Mouse (Mus musculus) cerebellum, postnatal 25 days (tissue): ENCODE data around the gene Tbc1d12.
A peak's percentile ranks its signal among the peaks of the same experiment; 100 is the strongest.
"Not testable (repeated sequence)": the region's sequence is repeated elsewhere in the genome, so short reads cannot be mapped to it uniquely, and the experiment has no call there.

Source experiments
- DNase-seq, 2 experiments: peaks; one replicate each; pipeline ENCODE4 v3.0.0; 2021; ENCODE audit warnings: mixed read lengths in 2 of 2

Gene Tbc1d12

DNA sequence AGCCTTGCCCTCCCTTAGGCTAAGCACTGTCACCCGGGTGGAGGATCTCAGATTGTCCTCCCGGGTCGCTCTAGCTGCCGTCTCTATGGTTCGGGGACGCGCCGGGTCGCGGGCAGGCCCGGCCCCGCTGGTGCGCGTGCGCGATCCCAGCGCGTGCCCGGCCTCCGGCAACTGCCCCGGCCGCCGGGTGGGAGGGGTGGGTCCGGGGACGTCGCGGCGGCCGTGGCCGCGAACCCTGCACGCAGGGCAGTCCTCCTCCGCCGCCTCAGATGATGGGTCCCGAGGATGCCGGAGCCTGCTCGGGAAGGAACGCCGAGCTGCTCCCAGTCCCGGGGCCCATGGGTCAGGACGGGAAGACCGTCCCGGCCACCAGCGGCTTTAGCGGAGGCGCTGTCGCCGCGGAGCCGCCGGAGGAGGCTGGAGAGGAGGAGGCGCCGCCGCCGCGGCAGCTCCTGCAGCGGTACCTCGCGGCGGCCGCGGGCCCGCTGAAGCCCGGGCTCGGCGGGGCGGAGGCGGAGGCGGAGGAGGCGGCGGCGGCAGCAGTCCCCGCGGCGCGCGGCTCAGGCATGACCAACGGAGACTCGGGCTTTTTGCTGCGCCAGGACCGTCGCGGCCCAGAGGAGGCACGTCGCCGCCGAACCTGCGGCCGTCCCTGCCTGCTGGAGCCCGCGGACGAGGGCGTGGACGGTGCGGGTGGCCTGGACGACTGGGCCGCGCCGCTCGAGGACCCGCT lies at the start of gene Tbc1d12:
Gene Tbc1d12, plus strand, starts transcription at position 142 of the 733 bp plus-strand sequence.
- peak; percentile 93 to 97 for DNase-seq

DNA sequence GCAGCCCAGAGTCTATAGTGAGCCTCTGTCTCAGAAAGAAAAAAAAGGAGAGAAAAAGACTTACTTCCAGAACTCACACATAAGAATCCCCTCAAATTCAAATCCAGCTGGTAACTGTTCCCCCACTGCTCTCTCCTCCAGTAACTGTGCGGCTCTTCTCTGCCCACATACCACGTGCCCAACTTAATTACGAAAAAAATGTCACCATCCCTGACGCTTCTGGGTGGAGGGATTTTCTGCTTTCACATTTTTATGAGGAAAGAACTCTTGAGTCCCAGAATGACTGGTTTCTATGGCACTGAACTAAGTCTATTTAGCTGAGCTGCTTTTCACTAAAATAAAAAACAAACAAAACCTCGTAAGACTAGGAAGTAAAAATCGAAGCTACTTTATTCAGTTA lies 48.6 kb upstream of the Tbc1d12 start:
- no peak for DNase-seq

DNA sequence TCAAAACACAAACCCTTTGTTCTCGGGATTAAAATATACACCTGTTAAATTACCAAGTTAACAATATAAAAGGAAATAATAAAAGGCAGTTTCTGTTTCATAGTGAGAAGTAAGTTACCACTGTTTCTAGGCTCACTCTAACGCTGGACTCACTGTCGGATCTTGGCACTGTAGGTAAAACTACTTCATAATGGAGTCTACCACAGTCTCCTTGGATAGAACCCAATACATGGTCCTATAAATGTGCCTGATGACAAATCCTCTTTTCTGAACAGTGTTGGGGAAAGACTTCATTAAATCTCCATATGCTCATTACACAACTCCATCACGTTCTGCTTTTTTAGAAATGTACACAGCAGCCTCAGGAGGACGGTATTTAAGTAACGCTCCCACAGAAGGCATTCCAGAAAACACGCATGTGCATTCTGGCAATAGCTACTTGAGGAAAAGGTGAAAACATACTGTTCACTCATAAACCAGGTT lies 42.8 kb upstream of the Tbc1d12 start:
- DNase-seq = no peak

DNA sequence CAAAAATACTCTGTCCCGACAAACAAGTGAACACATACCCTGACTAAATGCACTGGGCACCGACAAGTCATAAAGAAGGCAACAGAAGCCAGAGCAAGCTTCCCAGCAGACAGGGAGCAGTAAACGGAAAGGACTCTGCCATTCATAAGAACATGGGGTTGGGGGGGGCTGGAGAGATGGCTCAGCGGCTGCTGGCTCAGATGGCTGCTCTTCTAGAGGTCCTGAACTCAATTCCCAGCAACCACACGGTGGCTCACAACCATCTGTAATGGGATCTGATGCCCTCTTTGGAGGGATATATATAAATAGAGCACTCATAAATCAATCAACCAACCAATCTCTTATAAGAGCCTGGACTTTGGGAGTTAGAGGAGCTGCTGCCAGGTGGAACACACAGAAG lies 39.8 kb upstream of the Tbc1d12 start:
- DNase-seq = no peak

DNA sequence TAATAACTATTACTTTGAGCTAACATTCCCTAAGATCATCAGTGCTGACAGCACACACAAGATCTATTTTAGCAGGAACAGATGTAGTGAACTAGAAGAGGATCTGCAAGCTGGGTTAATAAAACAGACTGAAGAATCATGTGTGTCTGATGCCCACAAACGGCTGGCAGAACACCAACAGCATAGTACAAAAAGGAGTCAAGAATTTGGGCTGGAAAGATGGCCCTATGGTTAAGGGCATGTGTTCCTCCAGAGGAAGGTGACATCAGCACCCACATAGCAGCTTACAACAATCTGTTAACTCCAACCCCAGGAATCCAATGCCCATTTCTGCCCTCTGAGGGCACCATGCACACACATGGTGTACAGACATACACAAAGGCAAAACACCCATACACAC lies 38.1 kb upstream of the Tbc1d12 start:
- no peak for DNase-seq

DNA sequence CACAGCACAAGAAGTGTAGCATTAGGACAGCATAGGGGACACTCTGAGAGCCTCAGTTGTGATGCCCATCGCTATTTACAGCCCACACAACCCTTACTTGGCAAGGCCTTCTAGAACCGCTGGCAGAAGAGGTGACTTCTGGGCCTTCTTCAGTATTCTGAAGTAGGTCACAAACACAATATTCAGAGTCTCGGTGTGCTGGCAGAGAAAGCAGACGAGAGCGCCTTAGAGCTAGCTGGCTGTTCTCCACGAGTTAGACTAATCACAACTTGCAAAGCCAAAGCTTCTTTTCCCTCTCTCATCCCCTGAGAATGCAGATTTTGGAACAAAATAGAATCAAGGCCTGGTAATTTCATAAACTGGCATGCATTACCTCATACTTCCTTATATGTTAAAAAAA lies 37.6 kb upstream of the Tbc1d12 start:
- no peak for DNase-seq

DNA sequence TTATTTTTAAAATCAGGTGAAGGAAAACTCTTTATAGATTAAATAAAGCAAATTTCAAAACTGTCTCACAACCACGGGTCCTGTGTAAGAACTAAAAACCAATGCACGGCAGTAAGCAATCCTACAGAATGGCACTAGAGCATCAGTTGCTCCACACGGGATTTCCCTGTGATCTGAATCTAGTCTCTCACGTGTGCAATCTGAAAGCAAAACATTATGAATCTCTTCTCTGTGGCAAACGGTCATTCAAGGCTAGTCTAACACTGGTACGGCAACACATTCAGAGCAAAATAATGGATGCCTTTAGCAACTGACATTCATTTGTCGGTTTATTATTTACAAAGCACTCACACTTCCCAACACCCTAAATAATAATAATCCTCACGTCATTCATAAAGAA lies 18.2 kb upstream of the Tbc1d12 start:
- DNase-seq = no peak

DNA sequence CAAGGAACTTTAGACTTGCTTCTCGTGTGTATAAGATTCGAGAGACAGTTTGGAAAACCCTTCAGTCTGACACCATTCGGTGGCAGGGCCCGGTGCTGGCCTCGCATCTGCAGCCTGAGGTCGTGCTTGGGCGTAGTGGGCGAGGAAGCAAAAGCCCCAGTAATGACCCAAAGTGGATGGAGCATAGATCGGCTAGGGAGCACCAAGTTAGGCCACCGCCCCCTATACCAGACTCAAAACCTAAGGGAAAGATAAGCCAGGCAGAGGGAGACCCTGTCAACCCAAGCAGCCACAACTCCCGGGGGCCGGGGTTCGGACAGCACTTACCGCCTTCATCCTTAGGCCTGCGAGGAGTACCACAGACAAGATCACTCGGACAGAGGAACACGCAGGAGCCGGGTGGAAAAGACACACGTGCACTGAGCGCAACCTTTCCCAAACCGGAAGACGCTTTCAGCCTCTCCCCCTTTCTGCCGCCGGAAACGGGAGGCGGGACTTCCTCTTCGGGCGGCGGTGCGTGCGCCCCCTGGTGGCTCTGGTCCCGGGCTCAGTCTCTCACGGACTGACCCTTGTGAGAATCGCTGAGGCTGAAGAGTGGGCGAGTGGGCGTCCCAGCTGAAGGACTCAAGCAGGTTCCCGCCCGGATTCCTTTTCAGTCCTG lies 17.5 kb upstream of the Tbc1d12 start, which contains the start of gene Noc3l:
Gene Noc3l, minus strand, starts transcription at position 472 of the 661 bp plus-strand sequence.
- DNase-seq = peak; percentile 96 to 97

DNA sequence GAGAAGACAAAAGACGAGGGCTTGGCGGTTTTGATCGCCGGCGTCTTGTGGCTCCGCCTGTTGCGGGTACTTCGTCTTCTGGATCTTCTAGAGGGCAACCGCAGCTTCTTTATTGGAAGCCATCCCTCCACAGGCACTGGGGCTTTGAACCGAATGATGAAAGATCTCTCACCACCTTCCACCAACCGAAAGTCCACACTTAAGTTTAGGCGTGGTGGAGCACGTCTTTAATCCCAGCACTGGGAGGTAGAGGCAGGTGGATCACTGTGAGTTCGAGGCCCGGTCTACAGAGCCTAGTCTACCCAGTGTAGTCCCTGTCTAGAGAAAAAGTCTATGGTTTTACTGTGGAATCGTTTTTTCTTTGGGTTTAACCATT lies 17.0 kb upstream of the Tbc1d12 start:
- no peak for DNase-seq

DNA sequence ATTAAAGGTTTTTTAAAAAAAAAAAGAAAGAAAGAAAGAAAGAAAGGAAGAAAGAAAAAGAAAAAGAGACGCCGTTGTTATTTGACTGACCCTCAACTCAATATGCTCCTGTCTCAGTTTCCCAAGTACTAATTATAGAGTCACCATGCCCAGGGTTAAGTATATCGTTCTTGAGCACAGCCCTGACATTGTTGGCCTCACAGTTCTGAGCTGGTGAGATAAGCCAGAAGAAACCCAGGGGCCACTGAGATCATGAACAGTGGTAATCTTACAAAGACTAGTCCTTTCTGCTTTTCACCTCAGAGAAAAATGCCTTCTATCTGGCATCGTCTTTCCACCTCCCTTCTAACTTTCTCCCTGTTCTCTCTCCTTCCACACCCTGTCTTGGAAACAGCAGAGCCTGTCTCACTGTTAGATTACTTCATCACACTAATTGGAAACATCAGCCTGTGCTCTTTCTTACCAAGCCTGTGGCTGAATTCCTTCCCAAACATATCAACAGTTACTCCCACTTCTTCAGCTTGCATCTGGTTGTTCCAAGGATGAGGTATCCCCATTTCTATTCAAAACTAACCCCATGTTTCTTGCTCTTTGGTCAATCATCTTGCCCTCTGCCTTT lies 16.1 kb upstream of the Tbc1d12 start:
- no peak for DNase-seq

DNA sequence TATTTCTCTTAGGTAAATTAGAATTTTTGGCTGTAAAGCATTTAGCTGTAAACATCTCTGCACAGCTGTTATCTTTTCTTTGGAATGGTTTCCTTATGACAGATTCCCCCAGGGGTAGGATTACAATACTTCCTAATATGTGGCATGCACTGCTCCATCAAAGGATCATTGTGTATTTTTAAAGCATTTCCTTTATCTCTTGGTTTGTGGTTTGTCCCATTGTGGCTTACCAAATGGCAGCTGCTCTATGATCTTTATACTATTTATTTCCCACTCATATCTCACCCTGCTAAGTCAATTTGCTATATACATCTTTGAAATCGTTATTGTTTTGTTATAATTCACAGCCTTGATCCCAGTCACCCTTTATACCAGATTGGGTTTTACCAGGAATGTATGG lies 3.2 kb upstream of the Tbc1d12 start:
- no peak for DNase-seq

DNA sequence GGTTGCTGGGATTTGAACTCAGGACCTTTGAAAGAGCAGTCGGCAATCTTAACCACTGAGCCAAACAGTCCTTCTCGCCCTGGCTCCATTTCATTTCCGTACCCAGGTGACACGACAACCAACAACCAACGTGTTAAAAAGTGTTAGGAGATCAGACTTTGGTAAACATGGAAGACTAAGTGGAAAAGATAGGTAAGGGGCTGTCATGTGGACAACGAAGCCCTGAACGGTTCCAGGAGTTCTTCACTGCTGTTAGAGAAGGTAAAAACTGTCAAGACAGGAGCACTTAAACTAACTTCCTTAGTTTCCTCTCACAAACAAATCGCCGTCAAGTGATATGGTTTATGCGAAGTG lies 318 bp upstream of the Tbc1d12 start:
- DNase-seq = no peak

DNA sequence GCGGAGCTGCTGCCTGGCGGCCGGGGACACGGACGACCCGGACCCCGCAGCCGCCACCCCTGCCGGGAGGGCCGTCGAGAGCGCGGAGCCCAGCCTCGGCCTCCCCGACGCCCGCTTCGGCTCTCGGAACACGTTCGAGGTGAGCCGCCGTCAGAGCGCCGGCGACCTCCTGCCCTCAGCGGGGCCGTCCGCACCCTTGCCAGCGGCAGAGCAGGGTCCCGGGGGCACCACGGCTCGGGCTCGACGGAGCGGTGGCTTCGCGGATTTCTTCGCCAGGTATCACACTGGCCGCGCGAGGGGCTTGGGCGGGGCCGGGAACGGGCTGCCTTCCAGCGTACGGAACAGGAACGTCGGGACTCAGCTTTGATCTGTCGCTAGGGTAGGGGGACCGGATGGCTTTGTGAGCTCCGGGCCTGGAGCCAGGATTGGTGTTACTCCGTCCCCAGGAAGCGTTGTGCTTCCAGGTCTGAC lies 827 bp downstream of the Tbc1d12 start:
- peak in 1 of 2 experiments; percentile 71 for DNase-seq

DNA sequence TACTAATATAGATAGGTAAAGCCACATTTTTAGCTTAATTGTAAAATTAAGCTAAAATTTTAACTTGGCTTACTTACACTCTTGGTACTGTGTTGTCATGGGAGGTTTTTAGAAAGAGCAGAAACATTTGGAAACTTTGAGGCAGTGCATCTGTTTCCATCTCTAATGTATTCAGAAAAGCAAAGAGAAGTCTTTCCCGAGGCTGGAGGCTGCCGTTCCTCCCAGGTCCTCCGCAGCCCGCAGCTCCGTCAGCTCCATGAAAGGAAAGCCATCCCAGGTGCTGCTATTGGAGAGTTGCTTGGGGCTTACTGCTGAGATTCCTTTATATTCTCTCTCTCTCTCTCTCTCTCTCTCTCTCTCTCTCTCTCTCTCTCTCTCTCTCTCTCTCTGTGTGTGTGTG lies 8.4 kb downstream of the Tbc1d12 start:
- no peak for DNase-seq

DNA sequence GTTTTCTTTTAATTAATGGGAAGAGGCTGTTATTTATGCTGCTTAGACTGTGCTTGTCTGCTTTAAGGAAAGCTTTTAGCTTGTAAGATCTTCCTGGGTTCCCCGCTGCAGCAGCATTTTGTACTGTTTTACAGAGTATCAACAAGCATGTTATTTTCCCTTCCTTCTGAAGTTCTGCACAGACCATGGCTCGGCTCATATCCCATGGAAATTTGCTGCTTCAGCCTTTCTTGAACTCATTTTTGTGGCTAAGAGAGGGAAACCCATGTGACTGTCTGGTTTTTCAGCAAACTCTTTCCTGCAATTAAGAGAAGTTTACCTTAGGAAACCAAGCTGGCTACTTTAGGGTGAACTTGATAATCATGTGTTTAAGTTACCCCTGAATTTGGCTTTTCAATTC lies 10.0 kb downstream of the Tbc1d12 start:
- no peak for DNase-seq

DNA sequence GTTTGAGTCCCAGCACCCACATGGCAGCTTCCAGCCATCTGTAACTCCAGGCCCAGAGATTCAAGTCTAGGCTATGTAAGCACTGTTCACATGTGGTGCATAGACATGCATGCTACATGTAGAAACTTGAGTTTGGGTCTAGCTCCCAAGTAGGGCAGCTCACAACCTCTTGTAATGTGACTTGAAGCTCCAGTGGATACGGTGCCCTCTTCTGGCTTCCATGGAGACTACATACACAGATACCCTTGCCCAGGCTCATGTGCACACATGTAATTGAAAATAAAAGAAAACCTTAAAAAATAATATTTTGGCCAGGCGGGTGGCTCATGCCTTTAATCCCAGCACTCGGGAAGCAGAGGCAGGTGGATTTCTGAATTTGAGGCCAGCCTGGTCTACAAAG lies 21.8 kb downstream of the Tbc1d12 start:
- no peak for DNase-seq

DNA sequence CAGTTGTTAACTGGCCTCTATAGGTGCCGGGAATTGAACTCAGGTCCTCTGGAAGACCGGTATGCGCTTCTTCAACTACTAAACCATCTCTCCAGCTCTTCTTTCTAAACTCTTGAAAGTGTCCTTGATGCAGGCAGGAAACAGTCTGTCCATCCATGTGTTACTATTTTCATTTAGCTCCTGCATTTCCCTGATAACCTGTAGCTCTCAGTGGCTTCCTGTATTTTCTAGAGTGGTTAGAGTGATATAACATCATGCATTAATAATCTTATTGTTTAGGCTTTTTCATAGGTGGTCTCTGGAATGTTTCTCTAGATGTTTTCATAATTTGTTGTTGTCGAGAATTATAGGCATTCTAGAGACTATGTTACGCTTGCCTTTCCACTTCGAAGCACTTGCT lies 26.1 kb downstream of the Tbc1d12 start:
- no peak for DNase-seq

DNA sequence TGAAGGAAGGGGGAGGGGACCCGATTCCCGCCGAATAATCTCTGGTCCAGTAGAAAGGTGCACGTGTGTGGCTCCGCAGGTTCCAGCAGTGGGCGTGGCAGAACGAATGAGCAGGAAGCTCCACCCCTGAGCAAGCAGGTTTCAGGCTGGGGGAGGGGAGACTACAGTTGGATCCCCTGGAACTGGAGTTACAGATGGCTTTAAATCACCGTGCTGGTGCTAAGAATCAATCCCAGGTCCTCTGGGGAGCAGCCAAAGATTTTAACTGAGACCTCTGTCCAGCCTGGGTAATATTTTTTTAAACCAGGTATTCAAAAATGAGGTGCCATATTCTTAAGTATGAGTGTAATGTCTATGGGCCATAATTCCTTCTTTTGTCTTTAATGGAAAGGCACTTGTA lies 38.4 kb downstream of the Tbc1d12 start:
- DNase-seq = not testable (repeated sequence)

DNA sequence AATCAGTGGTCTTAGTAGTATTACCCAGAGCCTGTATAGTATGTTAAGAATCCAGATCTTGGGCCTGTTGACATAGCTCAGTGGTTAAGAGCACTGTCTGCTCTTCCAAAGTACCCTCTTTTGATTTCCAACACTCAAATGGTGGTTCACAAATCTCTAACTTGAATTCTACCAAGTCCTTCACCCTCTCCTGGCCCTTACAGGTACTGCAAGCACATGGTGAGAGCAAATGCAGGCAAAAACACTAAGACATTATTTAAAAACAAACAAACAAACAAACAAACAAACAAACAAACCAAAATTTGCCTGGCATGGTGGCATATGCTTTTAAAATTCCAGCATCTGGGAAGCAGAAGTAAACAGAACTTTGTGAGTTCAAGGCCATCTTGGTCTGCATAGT lies 43.9 kb downstream of the Tbc1d12 start:
- no peak for DNase-seq

DNA sequence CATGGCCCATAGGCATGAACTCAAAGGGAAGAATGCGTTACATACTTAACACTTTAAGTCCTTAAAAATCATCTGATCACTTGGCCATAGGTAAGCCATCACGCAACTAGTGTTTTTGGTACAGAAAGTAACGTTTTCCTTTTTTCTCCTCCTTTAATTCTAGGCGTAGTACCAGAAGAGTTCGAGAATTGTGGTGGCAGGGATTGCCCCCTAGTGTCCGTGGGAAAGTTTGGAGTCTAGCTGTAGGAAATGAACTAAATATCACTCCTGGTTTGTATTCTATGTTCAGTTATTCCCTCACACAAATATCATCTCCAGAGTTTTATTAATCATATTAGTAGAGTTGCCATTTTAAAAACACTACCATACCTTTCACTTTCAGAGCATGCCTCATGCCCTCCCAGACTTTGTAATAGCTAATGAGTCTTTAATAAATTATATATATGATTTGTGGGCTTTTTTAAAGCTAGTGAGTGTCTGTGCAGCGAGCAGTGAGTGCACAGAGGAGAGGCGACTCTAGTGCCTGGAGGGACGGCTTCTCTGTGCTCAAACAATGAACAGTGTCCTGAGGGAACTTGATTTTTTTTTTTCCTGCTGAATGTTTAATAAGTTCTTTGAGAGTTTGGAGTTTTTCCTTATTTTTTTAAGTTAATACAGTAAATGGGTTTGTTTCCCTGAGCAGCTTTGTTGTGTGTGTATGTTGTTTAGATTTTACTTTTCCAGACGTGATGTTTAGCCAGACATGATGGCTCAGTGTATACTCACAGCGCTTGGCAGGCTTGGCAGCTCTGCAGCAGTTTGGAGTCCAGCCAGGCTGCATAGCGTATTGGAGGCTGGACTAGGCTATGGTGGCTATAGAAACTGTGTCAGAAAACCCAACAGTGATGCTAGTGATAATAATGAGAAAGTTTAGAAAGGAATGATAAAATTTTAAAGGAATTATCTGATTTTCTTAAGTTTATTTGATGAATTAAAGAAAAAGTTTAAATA lies 65.1 kb downstream of the Tbc1d12 start:
- DNase-seq = peak; percentile 41 to 76

DNA sequence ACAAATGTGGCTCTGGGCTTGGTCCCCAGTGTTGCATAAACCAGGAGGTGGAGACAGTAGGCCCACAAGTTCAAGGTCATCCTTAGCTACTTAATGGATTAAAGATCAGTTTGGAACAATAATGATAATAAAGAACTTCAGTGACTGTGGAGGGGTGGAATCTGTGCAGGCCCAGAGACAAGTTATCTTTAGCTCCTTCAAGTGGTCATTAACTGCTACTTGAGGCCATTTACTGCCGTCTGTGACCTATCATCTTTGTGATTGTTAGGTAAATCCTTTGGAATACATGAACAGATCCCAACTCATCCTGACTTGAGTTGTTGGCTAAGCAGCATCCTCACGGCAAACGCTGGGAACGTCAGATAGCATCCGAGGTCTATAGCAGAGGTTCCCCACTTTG lies 66.1 kb downstream of the Tbc1d12 start:
- no peak for DNase-seq

DNA sequence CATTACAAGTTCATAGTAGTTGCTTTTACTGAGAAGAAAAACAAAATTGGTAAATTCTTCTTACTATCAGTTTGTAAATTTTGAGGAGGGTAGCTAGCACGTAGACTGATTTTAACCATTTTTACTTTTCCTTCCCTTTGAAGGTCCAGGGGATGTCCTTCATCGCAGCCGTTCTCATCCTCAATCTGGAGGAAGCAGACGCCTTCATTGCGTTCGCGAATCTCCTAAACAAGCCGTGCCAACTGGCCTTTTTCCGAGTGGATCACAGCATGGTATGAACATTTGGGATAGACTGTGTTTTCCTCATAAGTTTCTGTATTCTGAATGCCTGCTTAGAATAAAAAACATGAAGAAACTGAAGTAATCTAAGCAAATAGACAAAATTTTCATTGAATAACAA lies 77.4 kb downstream of the Tbc1d12 start:
- DNase-seq = peak; percentile 37 to 66

DNA sequence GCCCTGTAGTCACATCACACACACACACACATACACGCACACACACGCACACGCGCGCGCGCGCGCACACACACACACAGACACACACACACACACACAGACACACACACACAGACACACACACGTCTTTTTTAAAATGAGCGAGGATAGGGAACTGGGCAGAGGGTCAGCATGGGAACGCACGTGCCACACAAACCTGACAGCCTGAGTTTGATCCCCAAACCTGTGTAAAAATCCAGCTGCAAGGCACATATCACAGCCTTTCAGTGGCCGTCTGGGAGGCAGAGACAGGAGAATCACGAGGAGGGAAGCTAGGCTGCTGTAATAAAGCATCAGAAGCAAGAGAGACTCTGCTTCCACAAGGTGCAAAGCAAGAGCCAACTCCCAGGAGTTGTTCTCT lies 78.5 kb downstream of the Tbc1d12 start:
- no peak for DNase-seq
